8 mouse cellular contexts compared by ENCODE assay signal in the genomic region with DNA sequence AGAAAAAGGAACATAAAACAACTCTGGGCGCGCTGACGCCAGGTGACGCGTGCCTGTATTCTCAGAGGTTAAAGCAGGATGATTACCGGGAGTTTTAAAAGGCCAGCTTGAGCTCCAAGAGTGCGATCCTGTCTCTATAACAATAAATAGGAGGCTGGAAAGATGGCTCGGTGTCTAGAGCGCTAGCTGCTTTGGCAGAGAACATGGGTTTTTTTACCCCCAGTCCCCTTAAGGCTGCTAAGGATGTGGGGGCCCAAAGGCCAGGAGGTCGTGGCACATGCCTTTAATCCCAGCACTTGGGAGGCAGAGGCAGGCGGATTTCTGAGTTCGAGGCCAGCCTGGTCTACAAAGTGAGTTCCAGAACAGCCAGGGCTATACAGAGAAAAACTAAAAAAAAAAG. TPM values are rescaled to one million over a fixed set of nuclear protein-coding genes. Genes with fewer than 3 reads are reported as not detected.
DNase-seq lines count a peak whose midpoint lies in the region; ATAC-seq and TF ChIP-seq lines count a peak whose summit lies in the region.

No protein-coding gene starts in this region.

- peak overlapping the region; percentile 83 for H3K4me2 ChIP-seq in heart, embryonic 14.5 days (ENCODE audit: low read length)
- peak overlapping the region; percentile 68 for H3K4me2 ChIP-seq in hindbrain, embryonic 14.5 days (replicated peaks)
- H3K4me2 ChIP-seq in midbrain, embryonic 14.5 days (ENCODE audit: low read length): peak overlapping the region; percentile 96

- no peak for DNase-seq in heart, adult 8-10 months (ENCODE audit: low spot score)
- DNase-seq in hindbrain, embryonic 14.5 days (ENCODE audit: low spot score): no peak
- no peak for DNase-seq in midbrain, embryonic 14.5 days
- DNase-seq in layer of hippocampus, postnatal 10 days (ENCODE audit: low spot score in 2 of 2): no peak
- no peak for DNase-seq in adrenal gland, postnatal 4 days (ENCODE audit: low spot score in 2 of 2)
- no peak for DNase-seq in lung, adult 18-20 months

- no peak for TF ChIP-seq POLR2A in bone marrow macrophage, adult 2 months (IDR thresholded peaks at IDR 0.05; ENCODE audit: borderline replicate concordance, low read depth, low read length)

- H3K4me1 ChIP-seq in heart, embryonic 14.5 days (ENCODE audit: control insufficient read depth in 2 of 2, insufficient read depth in 2 of 2, low read length in 2 of 2): peaks cover 27 to 38% of the 10 kb centered on the region in 2 experiments
- peaks cover 24% of the 10 kb centered on the region for H3K4me1 ChIP-seq in bone marrow macrophage, adult 2 months (ENCODE audit: control insufficient read depth, insufficient read depth, low read length)
- H3K4me1 ChIP-seq in hindbrain, embryonic 14.5 days (replicated peaks; ENCODE audit: control insufficient read depth, insufficient read depth, low read length): peaks cover 38% of the 10 kb centered on the region
- peaks cover 31% of the 10 kb centered on the region for H3K4me1 ChIP-seq in midbrain, embryonic 14.5 days (ENCODE audit: control insufficient read depth, insufficient read depth, low read length)

- no peak for TF ChIP-seq CTCF in bone marrow macrophage, adult 2 months (IDR thresholded peaks at IDR 0.05; ENCODE audit: low read depth, low read length)

- peak overlapping the region; percentile 80 to 99 for H3K4me3 ChIP-seq in heart, embryonic 14.5 days (ENCODE audit: control insufficient read depth in 1 of 2, insufficient read depth in 1 of 2, low read depth in 1 of 2, low read length in 2 of 2)
- H3K4me3 ChIP-seq in bone marrow macrophage, adult 2 months (ENCODE audit: insufficient read depth, low read length): peak overlapping the region; percentile 75
- peak overlapping the region; percentile 79 for H3K4me3 ChIP-seq in hindbrain, embryonic 14.5 days (replicated peaks; ENCODE audit: low read length)
- peak overlapping the region; percentile 92 for H3K4me3 ChIP-seq in midbrain, embryonic 14.5 days (replicated peaks; ENCODE audit: low read depth, low read length)

- no peak for ATAC-seq in heart, embryonic 14.5 days (ENCODE audit: insufficient number of reproducible peaks, insufficient read depth, low FRiP score, low read depth)
- ATAC-seq in hindbrain, embryonic 14.5 days (ENCODE audit: low FRiP score): no peak
- no peak for ATAC-seq in midbrain, embryonic 14.5 days (ENCODE audit: low FRiP score, low TSS enrichment)

- no peaks in the 10 kb centered on the region for H3K36me3 ChIP-seq in heart, embryonic 14.5 days (ENCODE audit: control insufficient read depth, insufficient read depth, low read length)
- no peaks in the 10 kb centered on the region for H3K36me3 ChIP-seq in hindbrain, embryonic 14.5 days (replicated peaks; ENCODE audit: control insufficient read depth, insufficient read depth)
- H3K36me3 ChIP-seq in midbrain, embryonic 14.5 days (ENCODE audit: control insufficient read depth, insufficient read depth, low read length): no peaks in the 10 kb centered on the region

- H3K9me3 ChIP-seq in heart, embryonic 14.5 days (ENCODE audit: control insufficient read depth, low read length): no peaks in the 10 kb centered on the region
- H3K9me3 ChIP-seq in hindbrain, embryonic 14.5 days (ENCODE audit: control insufficient read depth, low read length): no peaks in the 10 kb centered on the region
- H3K9me3 ChIP-seq in midbrain, embryonic 14.5 days (ENCODE audit: control insufficient read depth, low read length): no peaks in the 10 kb centered on the region

- H3K27me3 ChIP-seq in heart, embryonic 14.5 days (ENCODE audit: control insufficient read depth, insufficient read depth, low read length): no peaks in the 10 kb centered on the region
- no peaks in the 10 kb centered on the region for H3K27me3 ChIP-seq in hindbrain, embryonic 14.5 days (ENCODE audit: control insufficient read depth, insufficient read depth, low read length)
- no peaks in the 10 kb centered on the region for H3K27me3 ChIP-seq in midbrain, embryonic 14.5 days (ENCODE audit: control insufficient read depth, insufficient read depth, low read length)

- peak overlapping the region; percentile 97 for H3K27ac ChIP-seq in heart, embryonic 14.5 days (replicated peaks in 1 of 2; ENCODE audit: control insufficient read depth in 1 of 2, insufficient read depth in 1 of 2, low read depth in 2 of 2, low read length in 2 of 2)
- H3K27ac ChIP-seq in bone marrow macrophage, adult 2 months (ENCODE audit: insufficient read depth, low read depth, low read length): peak overlapping the region; percentile 93
- peak overlapping the region; percentile 98 for H3K27ac ChIP-seq in hindbrain, embryonic 14.5 days
- H3K27ac ChIP-seq in midbrain, embryonic 14.5 days (replicated peaks; ENCODE audit: low read depth, low read length): peak overlapping the region; percentile 99

- peak overlapping the region; percentile 85 for H3K9ac ChIP-seq in heart, embryonic 14.5 days (ENCODE audit: low read length)
- peak overlapping the region; percentile 71 for H3K9ac ChIP-seq in hindbrain, embryonic 14.5 days
- peak overlapping the region; percentile 91 for H3K9ac ChIP-seq in midbrain, embryonic 14.5 days (replicated peaks; ENCODE audit: low read length)

- 43% methylated on average over 12 of the region's 12 CpGs for WGBS in heart, embryonic 14.5 days
- 30% methylated on average over 12 of the region's 12 CpGs for WGBS in hindbrain, embryonic 14.5 days
- WGBS in midbrain, embryonic 14.5 days: 29% methylated on average over 12 of the region's 12 CpGs

RNA-seq across cellular contexts. Expression of a gene that starts 1.2 kb away (rescaled TPM):
- polyA plus RNA-seq in heart, embryonic 14.5 days (2014; fragmentation: Nextera tagmentation; extraction: Ambion mirVana): 53.6 and 57.8 TPM in 2 replicates
- 10 to 100 TPM; 75.2 to 88.5 (median 78.8) TPM for total RNA-seq in heart, adult 8-10 months (2022)
- polyA plus RNA-seq in bone marrow macrophage, adult 2 months (2012; ENCODE audit: insufficient read depth, insufficient read length, missing spikeins): 54.3 and 60.3 TPM in 2 replicates
- polyA plus RNA-seq in hindbrain, embryonic 14.5 days (2014; fragmentation: Nextera tagmentation; extraction: Ambion mirVana): 21.0 and 26.4 TPM in 2 replicates
- 14.6 and 18.6 TPM in 2 replicates for polyA plus RNA-seq in midbrain, embryonic 14.5 days (2014; fragmentation: Nextera tagmentation; extraction: Ambion mirVana)
- 10 to 100 TPM; 75.1 to 78.2 TPM for total RNA-seq in layer of hippocampus, postnatal 10 days (2021)
- 100 to 1,000 TPM; 208 to 242 TPM for total RNA-seq in adrenal gland, postnatal 4 days (2021)

RNA-seq across cellular contexts. Expression of a gene that starts 24.4 kb away (rescaled TPM):
- polyA plus RNA-seq in heart, embryonic 14.5 days (2014; fragmentation: Nextera tagmentation; extraction: Ambion mirVana): 17.5 and 20.5 TPM in 2 replicates
- 10 to 100 TPM; 11.8 to 18.5 (median 14.5) TPM for total RNA-seq in heart, adult 8-10 months (2022)
- polyA plus RNA-seq in bone marrow macrophage, adult 2 months (2012; ENCODE audit: insufficient read depth, insufficient read length, missing spikeins): 5.2 and 6.1 TPM in 2 replicates
- 31.2 and 39.0 TPM in 2 replicates for polyA plus RNA-seq in hindbrain, embryonic 14.5 days (2014; fragmentation: Nextera tagmentation; extraction: Ambion mirVana)
- 29.1 and 37.2 TPM in 2 replicates for polyA plus RNA-seq in midbrain, embryonic 14.5 days (2014; fragmentation: Nextera tagmentation; extraction: Ambion mirVana)
- 10 to 100 TPM; 26.7 to 29.8 TPM for total RNA-seq in layer of hippocampus, postnatal 10 days (2021)
- total RNA-seq in adrenal gland, postnatal 4 days (2021): 10 to 100 TPM; 35.1 to 39.1 TPM

RNA-seq across cellular contexts. Expression of a gene that starts 35.0 kb away (rescaled TPM):
- polyA plus RNA-seq in heart, embryonic 14.5 days (2014; fragmentation: Nextera tagmentation; extraction: Ambion mirVana): 0.77 and 0.98 TPM in 2 replicates
- total RNA-seq in heart, adult 8-10 months (2022): 1 to 10 TPM; 1.7 to 2.6 (median 1.9) TPM
- not detected in 2 replicates for polyA plus RNA-seq in bone marrow macrophage, adult 2 months (2012; ENCODE audit: insufficient read depth, insufficient read length, missing spikeins)
- polyA plus RNA-seq in hindbrain, embryonic 14.5 days (2014; fragmentation: Nextera tagmentation; extraction: Ambion mirVana): 17.7 and 22.8 TPM in 2 replicates
- 6.6 and 6.9 TPM in 2 replicates for polyA plus RNA-seq in midbrain, embryonic 14.5 days (2014; fragmentation: Nextera tagmentation; extraction: Ambion mirVana)
- 10 to 100 TPM; 78.5 to 79.5 TPM for total RNA-seq in layer of hippocampus, postnatal 10 days (2021)
- 1 to 10 TPM; 4.5 to 5.0 TPM for total RNA-seq in adrenal gland, postnatal 4 days (2021)

RNA-seq across cellular contexts. Expression of a gene that starts 40.0 kb away (rescaled TPM):
- 58.9 and 89.5 TPM in 2 replicates for polyA plus RNA-seq in heart, embryonic 14.5 days (2014; fragmentation: Nextera tagmentation; extraction: Ambion mirVana)
- 100 to 1,000 TPM; 225 to 279 (median 244) TPM for total RNA-seq in heart, adult 8-10 months (2022)
- polyA plus RNA-seq in bone marrow macrophage, adult 2 months (2012; ENCODE audit: insufficient read depth, insufficient read length, missing spikeins): 22.3 and 22.7 TPM in 2 replicates
- polyA plus RNA-seq in hindbrain, embryonic 14.5 days (2014; fragmentation: Nextera tagmentation; extraction: Ambion mirVana): 11.1 and 12.5 TPM in 2 replicates
- 13.8 and 14.6 TPM in 2 replicates for polyA plus RNA-seq in midbrain, embryonic 14.5 days (2014; fragmentation: Nextera tagmentation; extraction: Ambion mirVana)
- total RNA-seq in layer of hippocampus, postnatal 10 days (2021): 1 to 10 TPM; 6.8 to 9.9 TPM
- total RNA-seq in adrenal gland, postnatal 4 days (2021): 100 to 1,000 TPM; 166 to 191 TPM
